Mouse (Mus musculus): ENCODE results near the gene Ttll13.

GRCm38 (mm10) chr7:80283226-80283918 is 37.2 kb downstream of the Ttll13 start:
- TF ChIP-seq CTCF (IDR thresholded peaks at IDR 0.05; ENCODE audit: borderline replicate concordance, extremely low read depth, insufficient read depth, insufficient read length) (no peak), POLR2A (IDR thresholded peaks at IDR 0.05; ENCODE audit: borderline replicate concordance, extremely low read depth, insufficient read depth, insufficient read length, poor library complexity, severe bottlenecking) (no peak)

Data from brain, embryonic 14.5 days (tissue).